ENCODE assay signal across 8 mouse cellular contexts in the genomic region with DNA sequence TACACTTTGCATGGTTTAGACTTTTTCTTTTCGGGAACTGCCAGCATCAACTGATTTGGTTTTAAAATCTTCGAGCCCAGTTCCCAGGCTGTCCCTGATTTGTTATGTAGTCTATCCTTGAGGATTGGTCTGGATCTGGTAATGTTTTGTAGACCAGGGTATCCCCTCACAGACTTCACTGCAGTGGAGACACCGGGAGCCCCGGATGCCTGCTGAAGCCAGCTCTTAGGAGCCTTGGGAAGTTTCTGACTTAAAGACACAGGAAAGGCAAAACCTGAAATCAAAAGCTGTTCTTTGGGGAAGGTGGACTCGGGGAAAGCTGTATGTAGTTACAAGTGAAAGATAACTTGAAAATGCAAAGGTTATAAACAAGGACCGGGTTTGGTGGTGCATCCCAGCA.
DNase-seq lines count a peak whose midpoint lies in the region; ATAC-seq and TF ChIP-seq lines count a peak whose summit lies in the region.

No protein-coding gene starts in this region.

- no peaks in the 10 kb centered on the region for H3K36me3 ChIP-seq in forebrain, embryonic 13.5 days (ENCODE audit: poor library complexity, severe bottlenecking)
- no peaks in the 10 kb centered on the region for H3K36me3 ChIP-seq in intestine, embryonic 14.5 days (ENCODE audit: control insufficient read depth, insufficient read depth, low read length)
- H3K36me3 ChIP-seq in midbrain, embryonic 13.5 days: no peaks in the 10 kb centered on the region

- no peaks in the 10 kb centered on the region for H3K27me3 ChIP-seq in forebrain, embryonic 13.5 days
- 0 out of 2 replicates have a peak, but pooled peaks cover 4% of the 10 kb centered on the region for H3K27me3 ChIP-seq in intestine, embryonic 14.5 days (replicated peaks; ENCODE audit: control insufficient read depth, insufficient read depth, low read length)
- no peaks in the 10 kb centered on the region for H3K27me3 ChIP-seq in midbrain, embryonic 13.5 days

- H3K4me2 ChIP-seq in forebrain, embryonic 13.5 days: peak overlapping the region; percentile 63
- peak overlapping the region; percentile 74 for H3K4me2 ChIP-seq in intestine, embryonic 14.5 days (ENCODE audit: low read length)
- H3K4me2 ChIP-seq in midbrain, embryonic 13.5 days (replicated peaks): peak overlapping the region; percentile 55

- WGBS in forebrain, embryonic 13.5 days: 36% methylated on average over 6 of the region's 6 CpGs
- 34% methylated on average over 6 of the region's 6 CpGs for WGBS in intestine, embryonic 14.5 days
- WGBS in midbrain, embryonic 13.5 days: 36% methylated on average over 6 of the region's 6 CpGs

- no peak for ATAC-seq in forebrain, embryonic 13.5 days
- no peak for ATAC-seq in intestine, embryonic 14.5 days (replicated peaks; ENCODE audit: low FRiP score, low TSS enrichment, low read depth)
- ATAC-seq in midbrain, embryonic 13.5 days: no peak
- no peak for ATAC-seq in granulocyte monocyte progenitor cell, adult 5-6 weeks (replicated peaks; ENCODE audit: poor library complexity, severe bottlenecking)

- peak overlapping the region; percentile 92 for H3K27ac ChIP-seq in layer of hippocampus, adult 2 months
- no peak overlapping the region for H3K27ac ChIP-seq in forebrain, embryonic 13.5 days
- H3K27ac ChIP-seq in intestine, embryonic 14.5 days (ENCODE audit: low read depth): no peak overlapping the region
- H3K27ac ChIP-seq in midbrain, embryonic 13.5 days: no peak overlapping the region

- peak overlapping the region; percentile 51 for H3K9ac ChIP-seq in forebrain, embryonic 13.5 days
- 0 out of 2 replicates have a peak overlapping the region, but pooled peaks have one; percentile 37 for H3K9ac ChIP-seq in intestine, embryonic 14.5 days (ENCODE audit: low read length)
- H3K9ac ChIP-seq in midbrain, embryonic 13.5 days (replicated peaks): no peak overlapping the region

- H3K4me1 ChIP-seq in forebrain, embryonic 13.5 days: peaks cover 21% of the 10 kb centered on the region
- H3K4me1 ChIP-seq in intestine, embryonic 14.5 days (replicated peaks; ENCODE audit: control insufficient read depth, insufficient read depth, low read length): 0 out of 2 replicates have a peak, but pooled peaks cover 6% of the 10 kb centered on the region
- H3K4me1 ChIP-seq in midbrain, embryonic 13.5 days (replicated peaks): peaks cover 22% of the 10 kb centered on the region

- no peak for DNase-seq in layer of hippocampus, adult 2 months (ENCODE audit: low spot score in 2 of 2)
- no peak for DNase-seq in layer of hippocampus, adult 18-20 months (ENCODE audit: low spot score in 2 of 2)
- DNase-seq in intestine, embryonic 14.5 days (ENCODE audit: low spot score): peak; percentile 63
- DNase-seq in urinary bladder, postnatal 10 days (ENCODE audit: low spot score): no peak
- no peak for DNase-seq in layer of hippocampus, adult 9-11 months

- H3K4me3 ChIP-seq in layer of hippocampus, adult 2 months: peak overlapping the region; percentile 63
- no peak overlapping the region; the same call in 1 of the 2 replicates for H3K4me3 ChIP-seq in forebrain, embryonic 13.5 days
- peak overlapping the region; percentile 39; the same call in 1 of the 2 replicates for H3K4me3 ChIP-seq in intestine, embryonic 14.5 days (ENCODE audit: low read depth, low read length)
- no peak overlapping the region for H3K4me3 ChIP-seq in midbrain, embryonic 13.5 days (replicated peaks)

- no peak for TF ChIP-seq CTCF in layer of hippocampus, adult 2 months (conservative IDR thresholded peaks at IDR 0.05)

- no peaks in the 10 kb centered on the region for H3K9me3 ChIP-seq in forebrain, embryonic 13.5 days (replicated peaks)
- H3K9me3 ChIP-seq in intestine, embryonic 14.5 days (ENCODE audit: control insufficient read depth, low read length): no peaks in the 10 kb centered on the region
- no peaks in the 10 kb centered on the region for H3K9me3 ChIP-seq in midbrain, embryonic 13.5 days

Comparison
In these comparisons a context has a peak if more than half of its experiments do, and no peak if none do; other contexts are left out.
1. H3K4me3 ChIP-seq: peak in layer of hippocampus, adult 2 months (single experiment) and intestine, embryonic 14.5 days (single experiment); none in forebrain, embryonic 13.5 days (single experiment) and midbrain, embryonic 13.5 days (single experiment).
2. Peak in every context shown above with its lines, with median percentiles within 50 percentile points of each other: H3K4me2 ChIP-seq.